Mouse (Mus musculus) midbrain, postnatal 0 days (tissue): ENCODE results near the gene Cnnm1. TPM values are rescaled to one million over a fixed set of nuclear protein-coding genes. Genes with fewer than 3 reads are reported as not detected.
A peak's percentile ranks its signal among the peaks of the same experiment; 100 is the strongest.

Experiments used
- ATAC-seq: fragments of 200-750 bp; cut with Nextera tagmentation; 2 replicates; pipeline ENCODE4 v1.8.0; 2017; ENCODE audit warnings: moderate number of reproducible peaks, mild to moderate bottlenecking, moderate TSS enrichment, moderate library complexity; ENCODE audit not compliant: low FRiP score
- DNase-seq: peaks from one replicate; pipeline ENCODE4 v3.0.0-alpha.2; 2015; ENCODE audit warnings: low spot score
- H3K27ac ChIP-seq: fragments of 300-500 bp; sonication (generic); 2 replicates; pipeline ENCODE4 v1.5.1; 2014; ENCODE audit warnings: low read depth, mild to moderate bottlenecking, low read length, mixed read lengths
- H3K27me3 ChIP-seq: fragments of 300-500 bp; sonication (generic); 2 replicates; pipeline ENCODE4 v1.6.1; 2014; ENCODE audit warnings: low read length, control low read depth, mixed read lengths; ENCODE audit not compliant: insufficient read depth
- H3K36me3 ChIP-seq: fragments of 300-500 bp; sonication (generic); 2 replicates; pipeline ENCODE4 v1.6.1; 2014; ENCODE audit warnings: low read length, control low read depth, mixed read lengths; ENCODE audit not compliant: insufficient read depth
- H3K4me1 ChIP-seq: fragments of 300-500 bp; sonication (generic); 2 replicates; pipeline ENCODE4 v1.6.1; 2014; ENCODE audit warnings: mild to moderate bottlenecking, control low read depth, antibody characterized with exemption, low read length, mixed read lengths; ENCODE audit not compliant: insufficient read depth
- H3K4me2 ChIP-seq: fragments of 300-500 bp; sonication (generic); 2 replicates; pipeline ENCODE4 v1.6.1; 2014; ENCODE audit warnings: low read depth, mild to moderate bottlenecking, low read length, mixed read lengths; ENCODE audit not compliant: poor library complexity, severe bottlenecking
- H3K4me3 ChIP-seq: fragments of 300-500 bp; sonication (generic); 2 replicates; pipeline ENCODE4 v1.5.1; 2014; ENCODE audit warnings: low read depth, mild to moderate bottlenecking, low read length, moderate library complexity
- H3K9ac ChIP-seq: fragments of 300-500 bp; sonication (generic); replicated peaks from 2 replicates; pipeline ENCODE4 v1.6.1; 2014; ENCODE audit warnings: mild to moderate bottlenecking, low read length, moderate library complexity, mixed read lengths; ENCODE audit not compliant: poor library complexity, severe bottlenecking
- H3K9me3 ChIP-seq: fragments of 300-500 bp; sonication (generic); 2 replicates; pipeline ENCODE4 v1.6.1; 2016; ENCODE audit warnings: low read length, control low read depth
- CTCF ChIP-seq: IDR thresholded peaks from 2 replicates; pipeline ENCODE4 v1.5.1; 2016; ENCODE audit warnings: antibody characterized with exemption, mild to moderate bottlenecking
- WGBS: fragments of 180-500 bp; shearing (Covaris S2); extraction: QIAGEN DNeasy Blood & Tissue Kit; methylation state at CpG from one replicate; pipeline ENCODE4 v1.1.7; 2014; 5-methylcytosine and 5-hydroxymethylcytosine counted together
- polyA plus RNA-seq: library from polyadenylated mRNA; unstranded; fragments of >200 nt; fragmentation: Nextera tagmentation; extraction: Ambion mirVana; gene quantifications from 2 replicates; pipeline ENCODE4 v1.2.1, GENCODE M21; 2015
- total RNA-seq: library from RNA; depleted of rRNA; stranded (reverse); fragments of >200 nt; gene quantifications from 2 replicates; pipeline ENCODE4 v1.2.3, GENCODE M21; 2014

Cnnm1 gene
- total and polyA plus RNA-seq, 2 experiments from 2014 or later, result 3.3 to 7.5 TPM

- no peak for TF ChIP-seq CTCF
- H3K4me3 ChIP-seq, result no peak overlapping the region
- H3K9ac ChIP-seq, result no peak overlapping the region
- H3K4me1 ChIP-seq, result no peaks in the 10 kb centered on the region
- WGBS, result 29% methylated on average over 8 of the region's 8 CpGs
- DNase-seq (no peak), ATAC-seq (no peak)
- H3K4me2 ChIP-seq, result peak overlapping the region; percentile 36
- no peaks in the 10 kb centered on the region for H3K36me3 ChIP-seq
- H3K9me3 ChIP-seq, result no peaks in the 10 kb centered on the region
- H3K27me3 ChIP-seq, result no peaks in the 10 kb centered on the region
- H3K27ac ChIP-seq, result no peak overlapping the region
Measured at GRCm38 (mm10) chr19:43521362-43521761, 81.1 kb downstream of the Cnnm1 start.

GRCm38 (mm10) chr19:43521996-43522395, 81.8 kb downstream of the Cnnm1 start:
- 80% methylated on average over 9 of the region's 9 CpGs for WGBS
- H3K4me2 ChIP-seq, result peak overlapping the region; percentile 36
- H3K36me3 ChIP-seq, result no peaks in the 10 kb centered on the region
- H3K4me3 ChIP-seq, result 0 out of 2 replicates have a peak overlapping the region, but pooled peaks have one; percentile 10
- no peak for TF ChIP-seq CTCF
- no peak overlapping the region for H3K9ac ChIP-seq
- no peaks in the 10 kb centered on the region for H3K9me3 ChIP-seq
- no peak for ATAC-seq
- no peaks in the 10 kb centered on the region for H3K27me3 ChIP-seq
- no peaks in the 10 kb centered on the region for H3K4me1 ChIP-seq
- no peak overlapping the region for H3K27ac ChIP-seq
- no peak for DNase-seq

GRCm38 (mm10) chr19:43523551-43523950, 83.3 kb downstream of the Cnnm1 start:
- Histone ChIP-seq H3K4me1 (no peaks in the 10 kb centered on the region), H3K27ac (0 out of 2 replicates have a peak overlapping the region, but pooled peaks have one; percentile 76), H3K4me3 (peak overlapping the region; percentile 72), H3K27me3 (no peaks in the 10 kb centered on the region), H3K4me2 (peak overlapping the region; percentile 68), H3K9me3 (no peaks in the 10 kb centered on the region), H3K9ac (peak overlapping the region; percentile 64), H3K36me3 (no peaks in the 10 kb centered on the region)
- no peak for TF ChIP-seq CTCF
- ATAC-seq (no peak), DNase-seq (peak; percentile 31)
- 6% methylated on average over 12 of the region's 12 CpGs for WGBS

- ATAC-seq, result peak; percentile 99
- under 1% methylated on average over 58 of the region's 58 CpGs for WGBS
Measured at GRCm38 (mm10) chr19:43524187-43525103, 84.2 kb downstream of the Cnnm1 start, which contains the start of gene Got1. Gene Got1 (minus strand): TSS chr19:43524605.

GRCm38 (mm10) chr19:43525104-43525482, 84.9 kb downstream of the Cnnm1 start:
- Histone ChIP-seq H3K4me3 (peak overlapping the region; percentile 72), H3K27me3 (no peaks in the 10 kb centered on the region), H3K27ac (peak overlapping the region; percentile 86), H3K4me1 (no peaks in the 10 kb centered on the region), H3K9me3 (no peaks in the 10 kb centered on the region), H3K4me2 (peak overlapping the region; percentile 80), H3K9ac (peak overlapping the region; percentile 79), H3K36me3 (no peaks in the 10 kb centered on the region)
- TF ChIP-seq CTCF, result no peak
- ATAC-seq, result no peak
- WGBS, result 19% methylated on average over 10 of the region's 10 CpGs
- DNase-seq, result peak; percentile 43

More at GRCm38 (mm10) chr19:43524187-43525103, 84.2 kb downstream of the Cnnm1 start, which contains the start of gene Got1:
- TF ChIP-seq CTCF, result no peak
- H3K9ac ChIP-seq, result peak within 1 kb of the TSS; percentile 79
- peak within 1 kb of the TSS; percentile 86 for H3K27ac ChIP-seq
- no peaks in the 10 kb centered on the region for H3K9me3 ChIP-seq
- DNase-seq, result peak; percentile 99
- H3K27me3 ChIP-seq, result no peaks in the 10 kb centered on the region
- H3K36me3 ChIP-seq, result no peaks in the 10 kb centered on the region
- H3K4me3 ChIP-seq, result peak within 1 kb of the TSS; percentile 72
- peak within 1 kb of the TSS; percentile 80 for H3K4me2 ChIP-seq
- H3K4me1 ChIP-seq, result no peaks in the 10 kb centered on the region

- Histone ChIP-seq H3K9me3 (no peaks in the 10 kb centered on the region), H3K27me3 (no peaks in the 10 kb centered on the region), H3K9ac (0 out of 2 replicates have a peak overlapping the region, but pooled peaks have one; percentile 79), H3K27ac (no peak overlapping the region), H3K36me3 (no peaks in the 10 kb centered on the region), H3K4me1 (no peaks in the 10 kb centered on the region), H3K4me2 (peak overlapping the region; percentile 80), H3K4me3 (peak overlapping the region; percentile 72; the same call in 1 of the 2 replicates)
- DNase-seq (no peak), ATAC-seq (no peak)
- 90% methylated on average over 7 of the region's 7 CpGs for WGBS
- no peak for TF ChIP-seq CTCF
Measured at GRCm38 (mm10) chr19:43525566-43525965, 85.3 kb downstream of the Cnnm1 start.
